Mouse (Mus musculus) forebrain, embryonic 14.5 days (tissue): ENCODE results near the gene Ccdc162. TPM values are rescaled to one million over a fixed set of nuclear protein-coding genes. Genes with fewer than 3 reads are reported as not detected.

Experiments
- ATAC-seq: fragments of 200-750 bp; cut with Nextera tagmentation; 2 replicates; pipeline ENCODE4 v1.8.0; 2017; ENCODE audit warnings: mild to moderate bottlenecking, moderate library complexity
- DNase-seq: peaks from one replicate; pipeline ENCODE4 v3.0.0-alpha.2; 2015; ENCODE audit warnings: low spot score
- H3K27ac ChIP-seq: fragments of 300-500 bp; sonication (generic); 2 replicates; pipeline ENCODE4 v1.5.1; 2014; ENCODE audit warnings: low read depth, mild to moderate bottlenecking, control low read depth, low read length, moderate library complexity
- H3K27me3 ChIP-seq: fragments of 300-500 bp; sonication (generic); replicated peaks from 2 replicates; pipeline ENCODE4 v1.6.1; 2014; ENCODE audit warnings: low read length, control low read depth, mixed read lengths; ENCODE audit not compliant: control insufficient read depth, insufficient read depth
- H3K36me3 ChIP-seq: fragments of 300-500 bp; sonication (generic); 2 replicates; pipeline ENCODE4 v1.6.1; 2014; ENCODE audit warnings: low read length, control low read depth; ENCODE audit not compliant: control insufficient read depth, insufficient read depth
- H3K4me1 ChIP-seq: fragments of 300-500 bp; sonication (generic); 2 replicates; pipeline ENCODE4 v1.6.1; 2014; ENCODE audit warnings: antibody characterized with exemption, low read length, control low read depth; ENCODE audit not compliant: control insufficient read depth, insufficient read depth
- H3K4me2 ChIP-seq: fragments of 300-500 bp; sonication (generic); 2 replicates; pipeline ENCODE4 v1.6.1; 2014; ENCODE audit warnings: mild to moderate bottlenecking, control low read depth, low read length
- H3K4me3 ChIP-seq: fragments of 300-500 bp; sonication (generic); 2 replicates; pipeline ENCODE4 v1.5.1; 2014; ENCODE audit warnings: low read depth, low read length, control low read depth
- H3K9ac ChIP-seq: fragments of 300-500 bp; sonication (generic); 2 replicates; pipeline ENCODE4 v1.6.1; 2014; ENCODE audit warnings: mild to moderate bottlenecking, low read length, control low read depth, moderate library complexity
- H3K9me3 ChIP-seq: fragments of 300-500 bp; sonication (generic); replicated peaks from 2 replicates; pipeline ENCODE4 v1.6.1; 2016; ENCODE audit warnings: low read length, control low read depth, mixed read lengths; ENCODE audit not compliant: control insufficient read depth
- WGBS: fragments of 180-500 bp; shearing (Covaris S2); extraction: QIAGEN DNeasy Blood & Tissue Kit; methylation state at CpG from one replicate; pipeline ENCODE4 v1.1.7; 2014; 5-methylcytosine and 5-hydroxymethylcytosine counted together
- microRNA-seq: library from miRNA; unstranded; fragments of <30 nt; microRNA quantifications from one replicate; pipeline ENCODE4, GENCODE M21; 2016
- polyA plus RNA-seq: library from polyadenylated mRNA; unstranded; fragments of >200 nt; fragmentation: Nextera tagmentation; extraction: Ambion mirVana; gene quantifications from 2 replicates; pipeline ENCODE4 v1.2.1, GENCODE M21; 2014

Ccdc162 gene
- polyA plus RNA-seq, 1 experiment from 2014 or later = 0.66 TPM

- under 1% methylated on average over 29 of the region's 29 CpGs for WGBS
- no peaks in the 10 kb centered on the region for H3K9me3 ChIP-seq
- ATAC-seq (no peak), DNase-seq (no peak)
- H3K36me3 ChIP-seq = peaks cover 26% of the 10 kb centered on the region
- no peaks in the 10 kb centered on the region for H3K27me3 ChIP-seq
- peak overlapping the region; percentile 68 for H3K9ac ChIP-seq
- H3K4me3 ChIP-seq = peak overlapping the region; percentile 65
- H3K4me1 ChIP-seq = peaks cover 15% of the 10 kb centered on the region
- peak overlapping the region; percentile 98 for H3K4me2 ChIP-seq
- H3K27ac ChIP-seq = no peak overlapping the region; the same call in 1 of the 2 replicates
Observed at GRCm38 (mm10) chr10:41490518-41490873, 225.9 kb downstream of the Ccdc162 start.

- Histone ChIP-seq H3K4me1 (peaks cover 15% of the 10 kb centered on the region), H3K9me3 (no peaks in the 10 kb centered on the region), H3K9ac (peak within 1 kb of the TSS; percentile 68), H3K27ac (no peak within 1 kb of the TSS; the same call in 1 of the 2 replicates), H3K36me3 (peaks cover 31% of the 10 kb centered on the region), H3K27me3 (no peaks in the 10 kb centered on the region), H3K4me2 (peak within 1 kb of the TSS; percentile 98), H3K4me3 (peak within 1 kb of the TSS; percentile 65)
- WGBS = under 1% methylated on average over 50 of the region's 50 CpGs
- peak; percentile 97 for ATAC-seq
- DNase-seq = peak; percentile 94
Observed at GRCm38 (mm10) chr10:41489708-41490517, 226.5 kb downstream of the Ccdc162 start, which contains the start of the genes Smpd2 and Ppil6. Smpd2 (minus strand) TSS chr10:41490369. Ppil6 (plus strand) TSS chr10:41490439.

GRCm38 (mm10) chr10:41489294-41489693, 227.1 kb downstream of the Ccdc162 start:
- ATAC-seq (no peak), DNase-seq (no peak)
- Histone ChIP-seq H3K4me3 (peak overlapping the region; percentile 65), H3K36me3 (peaks cover 38% of the 10 kb centered on the region), H3K9me3 (no peaks in the 10 kb centered on the region), H3K27ac (no peak overlapping the region), H3K4me2 (peak overlapping the region; percentile 98), H3K27me3 (no peaks in the 10 kb centered on the region), H3K4me1 (peaks cover 15% of the 10 kb centered on the region), H3K9ac (peak overlapping the region; percentile 68)
- WGBS = 32% methylated on average over 8 of the region's 8 CpGs

GRCm38 (mm10) chr10:41488877-41489276, 227.6 kb downstream of the Ccdc162 start:
- Histone ChIP-seq H3K9ac (peak overlapping the region; percentile 68), H3K9me3 (no peaks in the 10 kb centered on the region), H3K4me3 (peak overlapping the region; percentile 65), H3K4me1 (peaks cover 15% of the 10 kb centered on the region), H3K4me2 (peak overlapping the region; percentile 98), H3K27me3 (no peaks in the 10 kb centered on the region), H3K36me3 (peaks cover 42% of the 10 kb centered on the region), H3K27ac (no peak overlapping the region)
- no peak for ATAC-seq
- 49% methylated on average over 7 of the region's 7 CpGs for WGBS
- no peak for DNase-seq

Small RNAs within 50 kb of the gene (microRNA-seq; reads per million reads assigned to microRNA genes)
- gene Mir3473b = not detected

Other genes starting within 250 kb of the Ccdc162 start
- 24.9 and 30.5 TPM in 2 replicates for gene Mical1, start 240.3 kb downstream of the Ccdc162 start, polyA plus RNA-seq
- gene Smpd2, start 226.3 kb downstream of the Ccdc162 start, polyA plus RNA-seq = 37.0 and 40.7 TPM in 2 replicates
- 2.0 and 2.7 TPM in 2 replicates for gene Ppil6, start 226.2 kb downstream of the Ccdc162 start, polyA plus RNA-seq
- gene Cd164, start 197.2 kb downstream of the Ccdc162 start, polyA plus RNA-seq = 84.8 and 89.1 TPM in 2 replicates
- 14.8 and 16.8 TPM in 2 replicates for gene Cep57l1, start 93.2 kb upstream of the Ccdc162 start, polyA plus RNA-seq
- 55.3 and 61.5 TPM in 2 replicates for gene Sesn1, start 93.3 kb upstream of the Ccdc162 start, polyA plus RNA-seq